Mouse (Mus musculus) naive thymus-derived CD4-positive, alpha-beta T cell, adult 2 months (primary cell): ENCODE measurements around the gene Map4k4.

Experiments used
- DNase-seq: peaks from one replicate; pipeline ENCODE4 v3.0.0-alpha.2; 2011; ENCODE audit warnings: low read depth

Map4k4 gene

GRCm38 (mm10) chr1:40037831-40038230, 137.1 kb downstream of the Map4k4 start:
- DNase-seq: no peak

- DNase-seq: no peak
Observed at GRCm38 (mm10) chr1:40045686-40046085, 145.0 kb downstream of the Map4k4 start.

GRCm38 (mm10) chr1:40046600-40046999, 145.9 kb downstream of the Map4k4 start:
- no peak for DNase-seq

GRCm38 (mm10) chr1:40051157-40051556, 150.4 kb downstream of the Map4k4 start:
- no peak for DNase-seq

GRCm38 (mm10) chr1:40052156-40052555, 151.4 kb downstream of the Map4k4 start:
- no peak for DNase-seq

GRCm38 (mm10) chr1:40053071-40053470, 152.4 kb downstream of the Map4k4 start:
- no peak for DNase-seq

- DNase-seq: no peak
Observed at GRCm38 (mm10) chr1:40055051-40055450, 154.3 kb downstream of the Map4k4 start.

GRCm38 (mm10) chr1:40055963-40056362, 155.2 kb downstream of the Map4k4 start:
- DNase-seq: no peak

- DNase-seq: no peak
Observed at GRCm38 (mm10) chr1:40057351-40057750, 156.6 kb downstream of the Map4k4 start.

GRCm38 (mm10) chr1:40058013-40058412, 157.3 kb downstream of the Map4k4 start:
- no peak for DNase-seq

GRCm38 (mm10) chr1:40059122-40059774, 158.5 kb downstream of the Map4k4 start:
- DNase-seq: peak; percentile 8

- no peak for DNase-seq
Observed at GRCm38 (mm10) chr1:40061359-40061758, 160.6 kb downstream of the Map4k4 start.

- DNase-seq: no peak
Observed at GRCm38 (mm10) chr1:40063409-40063808, 162.7 kb downstream of the Map4k4 start.

- no peak for DNase-seq
Observed at GRCm38 (mm10) chr1:40064508-40064907, 163.8 kb downstream of the Map4k4 start.

GRCm38 (mm10) chr1:40072558-40072957, 171.8 kb downstream of the Map4k4 start:
- DNase-seq: no peak

- DNase-seq: no peak
Observed at GRCm38 (mm10) chr1:40073779-40074178, 173.1 kb downstream of the Map4k4 start, which contains the start of gene Il1r2. Gene Il1r2, plus strand, starts transcription at chr1:40074079.
